Mouse (Mus musculus): ENCODE data around the gene Cdk5.

The Cdk5 gene

DNA sequence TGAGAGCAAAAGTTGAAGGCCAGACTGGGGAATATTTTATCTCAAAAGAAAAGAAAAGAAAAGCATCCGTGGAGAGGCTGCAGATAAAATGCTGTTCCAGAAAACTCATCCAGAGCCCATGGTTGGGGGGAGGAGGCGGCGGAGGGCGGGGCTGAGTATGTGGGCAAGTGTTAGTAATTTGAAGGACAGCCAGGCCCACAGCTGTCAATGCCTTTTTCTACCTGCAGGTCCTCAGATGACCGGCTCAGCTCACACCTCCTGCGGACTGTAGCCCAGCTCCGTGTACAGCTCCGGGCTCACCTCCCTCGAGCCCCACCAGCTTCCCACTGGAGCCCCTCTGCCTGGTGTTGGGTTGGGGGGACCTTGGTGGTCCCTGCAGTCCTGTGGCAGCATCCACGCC lies 23.6 kb downstream of the Cdk5 start:
- WGBS: 80% methylated on average over 10 of the region's 10 CpGs

DNA sequence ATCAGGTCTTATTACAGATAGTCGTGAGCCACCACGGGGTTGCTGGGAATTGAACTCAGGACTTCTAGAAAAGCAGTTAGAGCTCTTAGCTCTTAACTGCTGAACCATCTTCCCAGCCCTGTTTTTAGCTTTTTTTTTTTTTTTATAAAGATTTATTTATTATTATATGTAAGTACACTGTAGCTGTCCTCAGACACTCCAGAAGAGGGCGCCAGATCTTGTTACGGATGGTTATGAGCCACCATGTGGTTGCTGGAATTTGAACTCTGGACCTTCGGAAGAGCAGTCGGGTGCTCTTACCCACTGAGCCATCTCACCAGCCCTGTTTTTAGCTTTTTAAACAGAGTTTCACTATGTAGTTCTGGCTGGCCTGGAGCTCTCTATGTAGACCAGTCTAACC lies 27.1 kb downstream of the Cdk5 start:
- WGBS: 90% methylated on average over 6 of the region's 6 CpGs

GRCm38 (mm10) chr5:24394165-24394894 lies 29.0 kb downstream of the Cdk5 start:
- under 1% methylated on average over 36 of the region's 36 CpGs for WGBS

- 24% methylated on average over 7 of the region's 7 CpGs for WGBS
Measured at GRCm38 (mm10) chr5:24393392-24393997, 29.8 kb downstream of the Cdk5 start, which contains the start of gene Abcb8. Abcb8 (plus strand) TSS chr5:24393663.

- WGBS: 81% methylated on average over 7 of the region's 7 CpGs
Measured at GRCm38 (mm10) chr5:24392724-24393123, 30.6 kb downstream of the Cdk5 start.

DNA sequence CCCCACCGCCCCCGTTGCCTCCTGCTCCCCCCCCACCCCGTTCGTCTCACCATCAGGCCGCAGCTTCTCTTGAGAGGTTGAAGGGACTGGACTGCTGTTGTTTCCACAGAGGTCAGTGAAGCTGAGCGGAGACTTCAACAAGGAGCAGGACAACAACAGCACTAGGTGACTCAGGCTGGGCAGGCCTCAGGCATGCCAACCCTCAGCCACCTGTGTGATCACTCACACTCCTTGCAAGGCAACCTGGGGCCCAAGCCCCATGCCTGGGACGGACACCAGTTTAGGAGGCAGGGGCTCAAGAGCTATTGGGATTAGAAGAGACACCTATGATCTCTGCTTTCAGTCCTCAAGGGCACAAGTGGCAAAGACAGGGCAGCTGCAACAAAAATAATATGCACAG lies 31.5 kb downstream of the Cdk5 start, which contains the start of gene Atg9b:
TSS of gene Atg9b (minus strand) at position 280 of the 400 bp plus-strand sequence.
- WGBS: 90% methylated on average over 7 of the region's 7 CpGs

- 93% methylated on average over 4 of the region's 4 CpGs for WGBS
Measured at GRCm38 (mm10) chr5:24389658-24390020, 33.7 kb downstream of the Cdk5 start.

DNA sequence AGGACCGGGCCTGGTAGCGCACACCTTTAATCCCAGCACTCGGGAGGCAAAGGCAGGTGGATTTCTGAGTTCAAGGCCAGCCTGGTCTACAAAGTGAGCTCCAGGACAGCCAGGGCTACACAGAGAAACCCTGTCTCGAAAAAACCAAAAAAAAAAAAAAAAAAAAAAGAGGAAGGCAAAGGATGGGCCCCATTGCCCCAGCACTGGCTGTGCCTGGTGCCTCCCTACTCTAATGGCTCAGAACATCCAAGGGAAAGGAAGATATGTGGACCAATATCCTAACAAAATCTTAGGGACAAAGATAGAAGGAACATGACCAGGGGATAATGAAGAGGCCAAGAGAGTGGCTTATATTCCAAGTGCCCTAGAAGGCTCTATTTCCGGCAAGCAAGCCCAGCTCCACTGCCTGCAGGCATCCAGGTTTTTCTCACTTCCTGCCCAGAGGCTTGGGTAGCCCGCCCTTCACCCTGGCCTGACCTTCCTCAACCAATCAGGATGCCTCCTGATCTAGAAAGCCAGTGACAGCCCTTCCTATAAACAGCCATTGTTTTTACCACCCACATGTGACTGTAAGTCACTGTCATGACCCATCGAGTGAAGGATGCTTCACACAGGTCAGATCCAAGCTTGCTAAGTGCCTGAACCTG lies 34.2 kb downstream of the Cdk5 start:
- WGBS: 74% methylated on average over 7 of the region's 7 CpGs

- WGBS: 35% methylated on average over 26 of the region's 26 CpGs
Measured at GRCm38 (mm10) chr5:24388246-24388915, 34.9 kb downstream of the Cdk5 start.

DNA sequence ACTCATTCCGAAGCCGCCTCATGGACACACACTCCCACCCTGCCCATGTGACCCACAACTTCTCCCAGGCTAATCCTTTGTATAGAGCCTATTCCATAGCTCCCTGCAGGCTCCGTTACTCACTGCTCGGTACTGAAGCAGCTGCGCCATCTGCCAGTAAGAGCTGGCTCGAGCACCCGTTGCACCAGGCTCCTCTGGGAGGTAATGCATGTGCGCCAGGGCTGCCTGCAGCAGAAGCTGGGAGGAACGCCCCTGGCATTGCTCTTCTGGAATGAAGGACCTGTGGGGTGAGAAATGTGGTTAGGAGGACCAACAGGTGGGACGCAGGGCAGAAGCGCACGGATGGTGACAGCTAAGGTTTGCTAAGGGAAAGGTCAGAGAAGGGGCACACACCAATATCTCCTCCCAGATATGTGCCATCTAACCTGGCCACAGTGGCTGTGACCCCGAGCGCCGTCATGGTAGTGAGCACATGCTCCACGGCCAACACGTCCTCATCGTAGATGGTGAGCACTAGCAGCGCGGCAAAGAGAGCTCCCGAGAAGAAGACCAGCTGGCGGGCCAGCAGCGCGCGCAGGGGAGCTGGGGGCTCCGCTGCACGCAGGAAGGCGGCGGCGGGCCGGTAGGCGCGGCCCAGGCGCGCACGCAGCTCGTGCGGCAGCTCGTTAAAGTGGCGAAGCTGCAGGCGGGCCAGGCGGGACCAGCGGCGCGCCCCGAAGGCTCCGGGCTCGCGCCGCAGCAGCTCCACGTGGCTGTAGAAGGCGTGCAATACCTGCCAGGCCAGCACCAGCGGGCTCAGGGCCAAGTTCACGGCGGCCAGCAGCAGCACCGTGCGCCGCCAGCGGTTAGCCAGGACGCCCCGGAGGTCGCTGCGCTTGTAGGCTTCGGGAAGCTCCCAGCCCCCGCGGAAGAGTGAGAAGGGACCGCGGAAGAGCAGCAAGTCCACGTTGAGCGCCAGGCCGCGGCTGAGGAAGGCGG lies 35.8 kb downstream of the Cdk5 start:
- 1% methylated on average over 73 of the region's 73 CpGs for WGBS

DNA sequence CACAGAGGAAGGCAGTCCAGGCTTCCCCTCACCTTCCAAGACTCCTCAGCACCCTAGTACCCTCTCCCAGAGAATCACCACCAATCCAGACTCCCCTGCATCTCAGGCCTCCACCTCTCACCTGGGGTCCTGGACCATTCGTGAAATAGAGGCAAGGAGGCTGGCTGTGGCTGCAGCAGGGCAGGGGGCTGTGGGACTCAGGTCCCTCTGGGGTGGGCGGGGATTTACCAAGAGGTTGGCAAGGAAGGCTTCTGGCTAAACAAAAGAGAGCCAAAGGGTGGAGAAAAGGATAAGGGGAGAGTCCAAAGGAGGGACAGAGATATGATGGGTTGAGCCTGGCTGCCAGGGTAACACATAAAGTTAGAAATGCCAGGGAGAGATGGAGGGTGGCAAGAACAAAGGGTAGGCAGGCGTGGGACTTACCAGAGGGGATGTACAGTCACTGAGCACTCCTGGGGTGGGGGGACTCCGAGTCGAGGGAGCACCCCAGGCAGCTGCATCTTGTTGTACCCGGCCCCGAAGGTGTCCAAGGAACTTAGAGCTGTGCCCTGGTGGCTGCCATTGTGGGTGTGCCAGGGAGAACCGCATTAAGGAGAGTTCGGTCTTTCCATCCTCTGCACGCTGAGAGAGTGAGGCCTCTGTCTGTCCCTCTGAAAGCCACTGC lies 37.3 kb downstream of the Cdk5 start:
- 81% methylated on average over 10 of the region's 10 CpGs for WGBS

GRCm38 (mm10) chr5:24385374-24385773 lies 38.0 kb downstream of the Cdk5 start:
- WGBS: 96% methylated on average over 5 of the region's 5 CpGs

DNA sequence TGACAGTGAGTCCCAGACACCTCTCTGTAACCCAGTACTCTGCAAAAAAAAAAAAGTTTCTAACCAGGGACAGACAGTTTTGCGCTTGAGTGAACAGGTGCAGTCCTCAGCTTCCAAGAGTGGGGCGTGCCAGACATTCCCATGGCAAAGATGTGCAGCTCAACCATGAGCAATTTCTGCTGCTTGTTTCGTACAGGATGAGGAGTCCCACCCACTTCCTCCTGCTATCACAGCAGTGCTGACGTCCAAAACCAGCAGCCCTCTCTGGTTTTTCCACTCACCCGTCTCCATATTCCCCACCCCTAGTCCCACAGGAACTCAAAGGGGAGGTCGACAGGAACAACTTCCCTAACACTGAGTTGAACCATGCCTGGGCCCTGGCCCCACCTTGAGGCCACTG lies 38.9 kb downstream of the Cdk5 start:
- WGBS: 26% methylated on average over 6 of the region's 6 CpGs

- WGBS: 2% methylated on average over 34 of the region's 34 CpGs
Measured at GRCm38 (mm10) chr5:24383026-24383859, 40.1 kb downstream of the Cdk5 start.

GRCm38 (mm10) chr5:24381988-24382387 lies 41.3 kb downstream of the Cdk5 start:
- WGBS: 84% methylated on average over 2 of the region's 2 CpGs

GRCm38 (mm10) chr5:24381486-24381885 lies 41.8 kb downstream of the Cdk5 start:
- WGBS: 82% methylated on average over 6 of the region's 6 CpGs

- WGBS: 93% methylated on average over 4 of the region's 4 CpGs
Measured at GRCm38 (mm10) chr5:24380499-24380898, 42.8 kb downstream of the Cdk5 start.

DNA sequence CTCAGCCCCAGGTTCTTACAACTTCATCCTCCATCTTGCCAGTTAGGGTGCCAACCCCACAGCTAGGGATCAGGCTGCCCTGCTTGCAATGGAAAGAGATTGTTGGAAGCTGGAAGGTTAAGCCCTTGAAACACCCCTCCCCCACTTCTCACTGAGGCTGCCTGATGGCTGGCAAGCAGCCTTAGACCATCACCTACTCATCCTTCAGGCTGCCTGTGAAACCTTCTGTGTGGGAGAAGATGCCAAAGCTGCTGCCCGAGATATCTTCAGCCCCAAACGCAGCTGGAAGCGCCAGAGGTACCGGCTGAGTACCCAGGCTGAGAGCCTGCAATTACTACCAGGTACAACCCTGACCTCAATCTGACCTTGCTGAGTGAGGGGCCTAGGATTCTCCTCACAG lies 43.8 kb downstream of the Cdk5 start:
- whole genome bisulfite sequencing: 59% methylated on average over 4 of the region's 4 CpGs

DNA sequence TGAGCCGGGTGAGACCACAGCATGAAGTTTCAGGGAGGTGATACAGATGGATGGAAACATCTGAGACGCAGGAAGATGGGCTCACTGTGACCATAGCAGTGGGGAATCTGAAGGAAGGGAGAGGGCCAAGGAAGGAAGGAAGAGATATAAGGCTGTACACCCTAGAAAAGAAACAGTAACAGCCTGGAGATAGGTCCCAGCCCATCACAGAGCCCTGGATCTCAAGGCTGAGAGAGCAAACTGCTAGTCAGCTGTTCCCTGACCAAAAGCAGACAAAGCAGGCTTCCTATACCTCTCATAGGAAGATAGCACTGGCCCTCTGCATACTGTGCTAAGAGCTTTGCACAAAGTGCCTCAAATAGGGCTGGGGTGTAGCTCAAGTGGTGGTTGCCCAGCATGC lies 44.6 kb downstream of the Cdk5 start:
- 82% methylated on average over 2 of the region's 2 CpGs for WGBS
